Mouse (Mus musculus): ENCODE measurements around the gene Maml3. TPM values are rescaled to one million over a fixed set of nuclear protein-coding genes. Genes with fewer than 3 reads are reported as not detected.

Maml3 gene
- total RNA-seq, 2 experiments from 2014 or later, result 6.5 to 7.3 TPM

DNA sequence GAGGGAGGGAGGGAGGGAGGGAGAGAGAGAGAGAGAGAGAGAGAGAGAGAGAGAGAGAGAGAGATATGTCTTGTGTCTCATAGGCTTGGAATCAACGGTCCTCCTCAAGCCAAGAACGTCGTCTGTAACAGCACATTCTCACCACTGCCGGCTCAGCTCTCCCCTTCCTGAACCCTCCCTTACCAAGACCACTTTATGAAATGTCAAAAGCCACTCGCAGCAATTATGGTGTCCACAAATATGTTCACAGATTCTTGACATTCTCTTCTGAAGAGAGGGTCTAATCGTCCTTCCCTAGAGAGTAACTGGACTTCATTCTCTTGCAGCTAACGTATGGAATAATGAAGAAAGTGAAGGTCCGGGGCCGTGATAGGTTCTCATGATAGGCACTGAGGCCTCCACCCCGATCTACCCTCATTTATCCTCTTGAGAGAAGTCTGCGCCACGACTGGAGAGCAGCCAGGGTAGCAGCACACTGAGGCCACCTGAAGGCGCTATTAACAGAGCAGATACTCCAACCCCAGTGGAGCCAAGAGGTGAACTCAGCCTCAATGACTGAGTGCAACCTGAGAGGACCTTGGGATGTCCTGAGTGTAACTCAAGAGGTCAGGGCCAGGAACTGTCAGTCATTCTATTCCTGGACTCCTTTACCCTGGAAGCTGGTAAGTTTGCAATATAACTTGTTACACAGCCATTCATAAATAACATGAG is 264.6 kb downstream of the Maml3 start:
- DNase-seq (ENCODE audit: low spot score in 2 of 2), result no peak

DNA sequence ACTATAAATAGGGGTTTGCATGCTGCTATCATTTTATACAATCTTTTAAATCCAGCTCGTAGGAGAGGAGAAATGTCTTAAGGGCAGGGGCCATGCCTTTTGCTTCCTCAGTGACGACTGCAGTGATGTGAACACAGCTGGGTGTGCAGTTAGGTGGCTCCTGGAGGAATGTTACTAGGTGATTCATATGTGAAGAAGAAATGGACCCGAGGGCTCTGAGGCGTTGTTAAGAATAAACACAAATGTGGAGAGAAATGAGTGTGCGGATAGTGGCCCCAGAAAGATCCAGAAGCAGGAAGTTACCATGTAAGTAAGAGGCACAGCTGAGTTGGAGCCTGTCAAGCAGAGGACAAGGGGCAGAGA is 265.5 kb downstream of the Maml3 start:
- DNase-seq (ENCODE audit: low spot score in 2 of 2), result no peak

DNA sequence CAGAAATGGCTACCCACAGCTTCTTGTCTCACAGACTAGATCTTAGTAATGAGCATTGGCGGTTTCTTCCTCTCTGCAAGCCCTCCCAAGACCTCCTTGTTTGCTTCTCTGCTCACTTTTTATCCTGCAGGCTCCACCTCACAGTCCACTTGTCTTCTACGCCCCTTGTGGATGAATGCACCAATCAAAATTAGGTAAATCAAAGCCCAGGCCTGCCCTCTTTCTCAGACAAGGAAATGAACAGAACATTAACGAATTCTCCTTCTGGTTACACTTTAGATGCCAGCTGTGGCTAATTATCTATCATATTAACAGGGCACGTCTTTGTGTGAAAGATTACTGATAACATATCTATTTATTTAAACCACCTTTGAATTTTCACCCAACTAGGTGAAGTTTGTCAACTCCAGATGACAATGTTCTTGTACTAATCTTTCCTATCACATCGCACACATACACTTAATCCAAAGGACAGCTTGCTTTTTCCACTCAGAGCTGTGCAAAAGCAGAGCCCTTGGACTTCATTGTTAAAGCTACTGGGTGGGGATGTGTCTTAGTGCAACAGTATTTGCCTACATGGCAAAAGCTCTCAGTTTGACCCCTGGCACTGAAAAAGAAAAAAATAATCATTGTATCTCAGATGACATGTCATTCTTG is 266.1 kb downstream of the Maml3 start:
- no peak for DNase-seq (ENCODE audit: low spot score in 2 of 2)

DNA sequence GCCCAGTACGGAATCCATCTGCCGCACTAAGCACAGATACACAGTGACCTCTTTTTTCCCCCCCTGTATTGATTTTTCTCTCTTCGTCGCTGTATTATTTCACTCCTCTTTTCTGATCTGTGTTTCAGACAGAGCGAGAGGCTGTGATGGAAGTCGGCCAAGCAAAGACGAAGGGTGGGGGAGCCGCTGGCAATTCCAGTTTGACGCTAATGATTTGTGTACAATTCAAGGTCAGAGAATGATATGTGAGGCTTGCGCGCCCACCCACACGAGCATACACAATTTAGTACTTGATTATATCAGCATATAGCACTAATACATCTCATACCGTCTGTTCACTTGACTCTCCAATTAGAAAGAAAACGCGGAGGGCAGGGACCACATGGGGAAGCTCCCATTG is 271.9 kb downstream of the Maml3 start:
- no peak for DNase-seq (ENCODE audit: low spot score in 2 of 2)

DNA sequence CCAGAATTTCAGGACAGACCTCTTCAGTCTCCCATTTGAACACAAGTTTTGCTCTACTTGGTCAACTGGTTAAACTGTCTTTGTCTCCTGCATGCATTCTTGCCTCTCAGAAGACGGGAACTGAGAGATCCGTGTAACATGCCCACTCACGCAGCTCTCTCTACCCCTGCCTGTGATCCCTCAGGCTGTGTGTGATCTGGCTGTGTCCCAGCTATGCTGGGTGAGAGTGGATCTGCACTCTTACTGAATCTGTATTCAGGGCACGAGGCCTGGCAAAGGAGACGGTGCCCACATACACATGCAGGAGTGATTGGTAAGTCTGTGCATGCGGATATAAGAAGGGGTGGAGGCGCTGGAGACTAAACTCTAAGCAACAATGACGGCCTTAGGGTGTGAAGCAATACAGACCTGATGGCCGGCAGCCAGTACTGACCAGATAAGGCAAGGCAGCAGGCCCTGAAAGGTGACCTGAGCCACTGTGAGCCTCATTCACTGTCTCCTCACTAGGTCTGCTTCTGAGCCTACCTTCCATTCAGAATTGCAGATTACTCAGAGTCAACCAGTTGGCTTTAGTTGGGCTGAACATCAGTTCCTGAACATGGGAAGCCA is 274.0 kb downstream of the Maml3 start:
- no peak for DNase-seq (ENCODE audit: low spot score in 2 of 2)

DNA sequence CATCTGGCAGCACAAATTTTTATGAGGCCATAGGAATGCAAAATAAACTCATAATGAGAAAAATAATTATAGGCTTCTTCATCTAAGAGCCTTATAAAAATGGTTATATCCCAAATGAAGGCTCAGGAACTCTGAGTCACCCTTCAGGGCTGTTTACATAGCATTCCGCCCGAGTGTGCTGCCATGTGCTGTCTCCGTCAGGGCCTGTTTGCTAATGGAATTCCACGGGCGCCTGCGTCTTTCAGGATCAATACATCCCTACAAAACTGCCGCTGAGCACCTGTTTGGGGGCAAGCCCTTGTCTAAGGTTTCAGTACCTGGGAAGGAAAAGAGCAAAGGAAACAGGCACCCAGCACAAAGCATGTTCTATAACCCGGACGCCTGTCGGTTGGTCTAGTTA is 279.3 kb downstream of the Maml3 start:
- DNase-seq (ENCODE audit: low spot score in 2 of 2), result no peak

DNA sequence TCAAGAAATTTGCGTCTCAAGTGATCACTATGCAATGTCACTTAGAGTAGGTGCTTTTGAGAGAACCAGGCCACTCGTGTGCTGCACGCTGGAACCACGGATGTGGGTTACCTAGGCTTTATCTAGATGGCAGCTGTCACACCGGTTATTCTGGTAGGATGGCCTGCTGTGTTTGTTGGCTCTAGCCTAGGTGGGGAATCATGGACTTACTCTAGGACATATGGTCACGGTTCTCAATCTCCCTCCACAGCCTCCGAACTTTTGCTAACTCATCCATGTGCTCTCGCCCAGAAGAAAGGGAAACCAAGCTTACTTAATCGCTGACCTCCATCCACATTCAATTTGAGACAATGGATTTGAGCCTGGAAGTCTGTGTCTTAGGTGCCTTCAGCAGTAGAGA is 280.4 kb downstream of the Maml3 start:
- no peak for DNase-seq (ENCODE audit: low spot score in 2 of 2)

DNA sequence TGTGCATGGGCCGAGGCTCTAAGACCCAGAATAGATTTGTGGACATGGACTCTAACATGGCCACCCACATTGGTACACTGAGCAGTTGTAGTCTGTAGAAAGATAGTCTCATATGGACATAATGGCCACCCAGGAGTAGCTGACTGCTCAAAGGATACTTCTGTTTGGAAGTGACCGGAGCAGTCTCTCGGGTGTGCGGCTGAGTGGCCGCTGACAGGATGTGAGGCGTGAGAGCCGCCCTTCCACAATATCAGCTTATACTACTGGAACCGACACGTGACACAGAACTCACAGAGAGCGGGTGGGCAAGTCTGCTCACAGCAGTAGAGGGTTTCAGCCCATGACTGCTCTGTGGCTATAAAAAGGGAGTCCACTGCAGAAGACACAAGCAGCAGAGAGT is 283.3 kb downstream of the Maml3 start:
- no peak for DNase-seq (ENCODE audit: low spot score in 2 of 2)

DNA sequence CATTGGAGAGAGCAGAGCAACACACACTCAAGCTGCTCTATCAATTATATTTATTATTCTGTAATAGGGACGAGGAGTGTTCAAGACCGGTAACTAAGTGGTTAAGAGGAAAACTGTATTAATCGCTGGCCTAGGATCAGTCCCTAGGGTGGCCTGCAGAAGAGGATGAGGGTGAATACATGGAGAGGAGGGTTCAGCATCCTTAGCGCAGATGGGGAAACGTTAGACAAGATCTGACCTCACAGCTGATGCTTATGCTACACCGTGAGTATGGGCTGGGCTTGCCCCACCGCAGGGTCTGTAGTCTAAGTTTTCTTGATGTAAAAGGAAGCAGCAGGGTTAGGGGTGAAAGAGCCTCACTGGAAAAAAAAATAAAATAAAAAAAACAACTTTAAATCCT is 285.8 kb downstream of the Maml3 start:
- no peak for DNase-seq (ENCODE audit: low spot score in 2 of 2)

DNA sequence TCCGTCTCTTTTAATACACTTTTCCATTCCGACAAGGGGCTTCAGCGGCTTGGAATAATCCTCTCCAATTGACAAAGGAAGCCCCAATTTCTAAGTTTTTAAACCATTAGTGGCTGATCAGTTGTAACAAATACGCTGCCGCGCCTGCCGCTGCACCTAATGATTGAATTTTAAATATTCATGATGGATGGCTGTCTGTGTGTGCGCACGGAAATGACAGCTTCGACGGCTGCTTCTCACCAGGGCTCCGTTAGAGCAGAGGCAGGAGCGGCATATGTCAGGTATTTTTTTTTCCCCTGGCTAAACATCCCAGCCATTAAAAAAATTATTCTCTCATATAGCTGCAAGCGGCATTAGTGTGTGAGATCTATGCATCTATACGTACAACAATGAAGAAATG is 287.0 kb downstream of the Maml3 start:
- DNase-seq (ENCODE audit: low spot score in 2 of 2), result no peak

DNA sequence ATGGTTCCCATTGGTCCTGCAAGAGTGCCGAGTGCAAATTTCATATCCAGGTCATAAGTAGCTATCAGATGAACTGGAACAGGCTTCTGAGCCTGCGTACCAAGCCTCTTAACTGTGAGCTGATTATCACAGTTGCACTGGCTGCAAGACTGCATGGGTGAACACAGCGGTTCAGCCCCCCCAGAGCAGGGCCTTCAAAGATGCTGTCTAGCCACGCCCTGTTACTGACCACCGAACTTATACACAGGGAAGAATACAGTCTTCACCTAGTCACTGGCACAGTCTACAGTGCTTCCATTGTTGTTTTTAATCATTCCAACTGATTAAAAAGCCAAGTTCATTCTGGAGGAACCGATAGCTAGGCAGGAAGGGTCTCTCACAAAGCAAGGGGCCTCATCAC is 287.5 kb downstream of the Maml3 start:
- no peak for DNase-seq (ENCODE audit: low spot score in 2 of 2)

DNA sequence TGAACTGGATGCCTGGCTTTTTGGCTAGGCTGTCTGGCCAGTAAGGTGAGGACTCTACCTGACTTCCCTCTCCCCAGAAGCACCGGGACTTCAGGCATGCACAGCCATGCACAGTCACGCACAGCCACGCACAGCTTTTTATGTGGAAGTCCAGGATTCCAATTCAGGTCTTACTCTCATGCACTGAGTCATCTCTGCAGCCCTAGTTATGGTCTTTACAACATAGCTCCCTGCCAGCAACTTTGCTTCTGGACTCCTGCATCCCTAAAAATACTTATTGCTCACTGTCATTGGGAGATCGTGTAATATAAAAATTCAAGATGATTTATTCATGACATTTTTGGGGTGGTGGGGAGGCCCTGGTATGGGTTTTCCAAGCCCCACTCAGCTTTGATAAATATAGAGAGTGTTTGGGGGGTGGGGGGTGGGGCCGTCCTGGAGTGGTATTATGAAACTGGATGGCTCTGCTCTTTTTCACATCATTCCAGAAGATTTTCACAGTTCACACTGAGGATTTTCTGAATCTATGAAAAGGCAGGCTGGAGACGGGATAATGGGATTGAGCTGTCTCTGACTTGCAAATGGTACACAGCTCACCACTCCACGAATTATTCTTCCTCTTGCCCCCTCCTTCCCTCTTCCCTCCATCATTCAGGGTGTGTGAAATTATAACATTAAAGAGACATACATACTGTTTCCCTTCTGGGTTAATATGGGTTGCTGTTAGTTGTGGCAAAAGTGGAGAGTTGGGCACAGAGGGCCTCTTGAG is 288.2 kb downstream of the Maml3 start:
- DNase-seq (ENCODE audit: low spot score in 2 of 2), result no peak

DNA sequence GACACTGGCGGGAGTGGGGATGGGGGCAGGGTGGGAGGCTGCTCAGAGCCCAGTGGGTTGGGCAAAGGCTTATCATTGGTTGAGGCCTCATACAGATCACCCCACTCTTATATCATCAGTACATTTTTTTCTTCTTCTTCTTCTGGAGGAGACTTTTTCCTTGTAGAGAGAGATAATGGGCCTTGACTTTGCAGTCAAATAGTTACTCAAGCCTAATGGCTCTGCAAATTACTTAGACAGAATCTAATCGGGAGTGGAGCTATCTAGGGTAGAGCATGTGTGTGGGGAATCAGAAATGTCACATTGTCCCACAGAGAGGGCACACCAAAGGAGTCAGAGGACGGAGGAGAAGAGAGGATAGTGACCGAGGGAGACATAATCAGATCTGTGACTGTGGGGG is 290.8 kb downstream of the Maml3 start:
- no peak for DNase-seq (ENCODE audit: low spot score in 2 of 2)

DNA sequence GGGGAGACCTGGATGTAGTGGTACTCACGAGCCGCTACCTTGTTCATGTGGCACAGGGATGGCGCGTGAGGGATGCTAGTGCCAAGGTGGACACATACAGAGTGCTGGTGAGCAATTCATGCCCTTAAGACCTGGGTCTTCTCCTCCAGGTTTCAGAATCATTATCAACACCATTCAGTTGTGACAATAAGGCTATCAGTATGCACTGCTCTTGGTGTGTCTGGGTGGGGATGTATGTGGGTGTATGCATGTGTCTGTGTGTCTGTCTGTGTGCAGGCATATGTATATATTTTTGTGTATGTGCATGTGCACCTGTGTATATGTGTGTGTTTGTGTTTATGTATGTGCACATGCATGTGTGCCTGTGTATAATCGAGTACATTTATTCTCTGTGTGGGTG is 291.7 kb downstream of the Maml3 start:
- DNase-seq (ENCODE audit: low spot score in 2 of 2), result no peak

DNA sequence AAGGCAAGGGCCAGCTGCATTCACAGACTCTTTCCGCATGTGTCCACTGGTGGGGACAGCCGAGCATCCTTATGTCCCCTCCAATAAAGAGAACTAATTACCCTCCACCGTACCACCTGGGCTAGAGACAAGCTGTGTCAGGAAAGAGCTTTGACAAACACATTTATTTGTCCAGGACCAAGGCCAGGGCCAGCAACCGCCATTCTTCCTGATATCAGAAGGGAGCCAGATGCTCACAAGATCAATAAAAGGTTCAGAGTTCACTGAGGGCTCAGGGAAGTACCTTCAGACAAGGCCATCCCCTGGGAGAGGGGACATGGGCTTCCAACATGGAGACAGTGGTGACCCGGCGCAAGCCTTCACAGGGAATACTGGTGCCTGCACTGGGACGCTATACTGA is 294.1 kb downstream of the Maml3 start:
- DNase-seq (ENCODE audit: low spot score in 2 of 2), result no peak

DNA sequence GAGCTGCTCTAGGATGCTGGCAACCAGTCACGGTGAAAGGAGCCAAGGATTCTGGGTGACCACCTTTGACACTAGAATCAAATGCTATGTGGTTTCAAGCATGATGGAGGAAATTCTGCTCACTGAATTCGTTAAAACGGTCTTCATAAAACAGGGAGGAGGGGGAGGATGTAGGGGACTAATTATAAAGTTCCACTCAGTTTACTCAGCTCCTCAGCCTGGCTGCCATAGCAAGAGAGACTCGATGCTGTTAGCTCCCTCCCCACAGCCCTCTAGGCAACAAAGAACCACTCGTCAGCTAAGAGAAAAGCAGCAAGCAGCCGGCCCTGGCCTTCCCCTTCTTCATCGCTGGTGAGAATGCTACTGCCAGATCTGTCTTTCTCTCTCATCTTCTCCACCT is 295.1 kb downstream of the Maml3 start:
- no peak for DNase-seq (ENCODE audit: low spot score in 2 of 2)

DNA sequence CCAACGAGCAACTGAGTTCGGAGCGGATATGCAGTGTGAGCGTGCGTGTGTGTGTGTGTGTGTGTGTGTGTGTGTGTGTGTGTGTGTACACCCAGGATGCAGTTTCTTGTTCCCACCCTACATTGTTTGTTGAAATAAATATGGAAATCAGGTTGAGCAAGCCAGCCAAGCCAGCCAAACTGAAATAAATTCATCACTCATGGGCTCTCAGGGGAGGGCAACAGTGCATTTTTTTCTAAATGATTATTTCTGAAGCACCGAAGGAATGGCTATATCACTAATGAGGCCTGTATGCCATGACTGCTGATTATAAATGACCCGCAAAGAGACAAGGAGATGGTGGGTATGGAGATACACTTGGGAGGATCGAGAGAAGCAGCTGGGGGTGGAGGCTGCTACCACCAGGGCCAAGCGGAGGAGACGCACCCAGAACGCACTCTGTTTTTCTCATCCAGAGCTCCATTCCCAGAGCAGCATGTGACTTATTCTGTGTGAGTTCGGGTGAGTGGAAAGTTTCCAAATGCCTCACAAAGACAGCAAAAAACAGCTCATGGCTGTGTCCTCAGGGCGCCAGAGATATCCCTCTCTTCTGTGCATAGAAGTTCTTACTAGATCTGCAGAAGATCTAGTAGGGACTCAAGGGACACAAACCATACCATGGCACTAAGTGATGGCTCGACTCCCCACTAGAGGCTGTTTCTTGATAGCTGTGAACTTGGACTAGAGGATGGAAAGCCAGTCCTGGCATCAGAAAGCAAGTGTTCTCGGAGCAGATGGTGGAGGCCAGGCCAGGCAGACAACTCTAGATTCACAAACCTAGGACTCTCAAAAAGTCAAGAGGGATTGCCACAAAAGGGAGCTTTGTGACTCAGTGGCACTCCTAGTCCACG is 296.6 kb downstream of the Maml3 start:
- peak in 1 of 2 experiments; percentile 14 for DNase-seq (ENCODE audit: low spot score in 2 of 2)

DNA sequence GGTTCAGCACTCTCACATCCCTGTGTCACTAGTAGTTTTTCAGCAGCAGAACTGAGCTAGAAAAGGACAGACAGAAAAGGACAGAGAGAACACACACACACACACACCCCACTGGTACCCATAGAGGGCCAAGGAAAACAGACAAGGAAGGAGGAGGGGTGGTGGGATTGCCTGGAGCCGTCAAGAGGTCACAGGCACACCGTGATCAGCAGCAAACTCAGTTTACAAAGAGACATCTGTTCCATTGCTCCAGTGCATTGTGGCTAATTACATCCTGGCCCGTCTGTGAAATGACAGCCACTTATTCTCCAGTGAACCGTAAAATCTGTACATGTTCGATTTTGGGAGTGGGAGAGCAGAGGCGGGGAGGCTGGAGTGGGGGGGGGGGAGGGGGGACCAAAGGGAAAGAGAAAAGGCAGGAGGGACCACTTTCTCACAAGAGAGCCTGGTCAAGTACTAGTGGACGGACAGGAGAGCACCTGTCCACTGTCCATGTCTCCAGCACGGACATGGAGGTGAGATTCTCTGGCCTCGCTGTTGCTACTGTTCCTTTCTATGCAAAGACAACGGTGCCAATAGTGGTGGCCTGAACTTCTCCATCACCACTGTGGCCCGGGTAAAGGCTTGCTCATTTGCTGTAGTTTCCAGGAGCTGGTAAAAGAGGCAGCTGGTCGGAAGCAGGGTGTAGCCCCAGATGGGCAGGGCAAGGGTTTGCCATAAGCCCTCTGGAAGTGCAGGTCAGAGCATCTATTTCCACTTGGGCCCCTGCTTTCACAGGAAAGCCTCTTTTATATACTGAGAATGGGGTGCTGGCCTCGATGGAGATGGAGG is 299.2 kb downstream of the Maml3 start:
- DNase-seq (ENCODE audit: low spot score in 2 of 2), result no peak

DNA sequence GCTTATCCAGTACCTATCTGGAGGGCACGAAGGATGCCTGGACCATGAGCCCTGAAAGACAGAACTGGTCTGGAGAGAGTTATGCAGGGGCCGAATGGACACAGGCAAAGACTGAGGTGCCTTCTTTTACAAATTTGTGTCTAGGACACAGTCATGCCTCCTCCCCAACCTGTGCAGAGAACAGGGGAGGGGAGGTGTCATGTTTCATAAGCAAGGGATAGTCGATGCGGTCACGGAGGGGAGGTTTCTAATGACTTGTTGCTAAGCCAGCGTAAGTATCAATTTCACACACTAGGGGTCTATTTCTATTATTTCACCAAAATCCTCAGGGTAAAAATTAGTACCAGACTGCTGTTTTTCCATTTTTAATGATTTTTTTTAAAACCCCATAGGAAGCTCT is 301.0 kb downstream of the Maml3 start:
- DNase-seq (ENCODE audit: low spot score in 2 of 2), result no peak

DNA sequence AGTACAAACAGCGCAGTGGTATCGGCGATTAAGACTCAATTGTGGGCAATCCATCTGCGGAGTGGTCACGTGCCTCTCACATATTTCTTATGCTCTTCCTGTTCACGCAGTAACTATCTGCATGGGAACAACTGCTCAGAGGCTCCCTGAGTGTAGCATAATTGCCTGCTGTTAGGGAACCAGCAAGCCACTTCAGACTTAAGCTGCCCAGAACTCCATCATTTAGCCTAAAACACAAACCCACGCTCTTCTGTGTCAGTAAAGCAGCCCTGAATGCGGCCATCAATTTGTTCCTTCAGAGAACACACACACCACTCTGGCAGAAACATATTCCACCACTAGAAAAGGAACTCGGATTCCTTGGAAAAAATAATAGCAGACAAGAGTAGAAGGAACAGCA is 305.2 kb downstream of the Maml3 start:
- DNase-seq (ENCODE audit: low spot score in 2 of 2), result no peak

All from gastrocnemius, postnatal 4 days (tissue).